Mouse (Mus musculus) forelimb bud, embryonic 11.5 days (tissue): ENCODE measurements around the gene Tapbp.
A peak's percentile ranks its signal among the peaks of the same experiment; 100 is the strongest.

ENCODE experiments used
- DNase-seq: peaks from one replicate; pipeline ENCODE4 v3.0.0-alpha.2; 2012; ENCODE audit warnings: low read depth, low spot score

Tapbp gene

GRCm38 (mm10) chr17:33920282-33921097 lies 4.8 kb downstream of the Tapbp start:
- peak; percentile 80 for DNase-seq

- no peak for DNase-seq
These were observed 5.7 kb downstream of the Tapbp start for GRCm38 (mm10) chr17:33921361-33921760.

GRCm38 (mm10) chr17:33924577-33925283 lies 9.0 kb downstream of the Tapbp start:
- DNase-seq, result peak; percentile 61

GRCm38 (mm10) chr17:33925406-33926116 lies 9.9 kb downstream of the Tapbp start:
- no peak for DNase-seq

- no peak for DNase-seq
These were observed 10.7 kb downstream of the Tapbp start for GRCm38 (mm10) chr17:33926207-33926932.

- no peak for DNase-seq
These were observed 12.7 kb downstream of the Tapbp start for GRCm38 (mm10) chr17:33928251-33928947.

- DNase-seq, result peak; percentile 94
These were observed 13.9 kb downstream of the Tapbp start, which contains the start of gene Rgl2 for GRCm38 (mm10) chr17:33929371-33930279. Gene Rgl2 (plus strand): TSS chr17:33929543.

- DNase-seq, result no peak
These were observed 14.8 kb downstream of the Tapbp start for GRCm38 (mm10) chr17:33930280-33931158.

- no peak for DNase-seq
These were observed 15.6 kb downstream of the Tapbp start for GRCm38 (mm10) chr17:33931159-33931866.

GRCm38 (mm10) chr17:33931947-33932346 lies 16.2 kb downstream of the Tapbp start:
- no peak for DNase-seq

- no peak for DNase-seq
These were observed 16.7 kb downstream of the Tapbp start for GRCm38 (mm10) chr17:33932448-33932847.

GRCm38 (mm10) chr17:33932970-33933369 lies 17.3 kb downstream of the Tapbp start:
- DNase-seq, result no peak

GRCm38 (mm10) chr17:33935422-33936055 lies 19.8 kb downstream of the Tapbp start:
- DNase-seq, result no peak

- no peak for DNase-seq
These were observed 21.3 kb downstream of the Tapbp start for GRCm38 (mm10) chr17:33936993-33937392.

- DNase-seq, result no peak
These were observed 23.1 kb downstream of the Tapbp start for GRCm38 (mm10) chr17:33938783-33939182.

GRCm38 (mm10) chr17:33940206-33940805 lies 24.6 kb downstream of the Tapbp start, which contains the start of the genes Pfdn6 and Wdr46:
Gene Pfdn6 (minus strand): TSS chr17:33940343.
Gene Wdr46 (plus strand): TSS chr17:33940660.
- peak; percentile 90 for DNase-seq

- no peak for DNase-seq
These were observed 25.3 kb downstream of the Tapbp start for GRCm38 (mm10) chr17:33940981-33941380.
